Mouse (Mus musculus): Measurements from ENCODE around the gene Trabd2b. TPM values are rescaled to one million over a fixed set of nuclear protein-coding genes. Genes with fewer than 3 reads are reported as not detected.
A peak's percentile ranks its signal among the peaks of the same experiment; 100 is the strongest.

Trabd2b gene
- total RNA-seq, 2 experiments from 2014 or later, result 42.2 to 50.0 TPM

- no peak for DNase-seq
- intact Hi-C loops (cut with DNase I), result no loop called here
Observed at GRCm38 (mm10) chr4:114578153-114578950, 171.8 kb downstream of the Trabd2b start.

GRCm38 (mm10) chr4:114583546-114584144, 177.1 kb downstream of the Trabd2b start:
- peak in 1 of 2 experiments; percentile 28 for DNase-seq
- intact Hi-C loops (cut with DNase I), result no loop called here

- intact Hi-C loops (cut with DNase I), result no loop called here
- DNase-seq, result peak in 1 of 2 experiments; percentile 22
Observed at GRCm38 (mm10) chr4:114584686-114585085, 178.2 kb downstream of the Trabd2b start.

- intact Hi-C loops (cut with DNase I), result no loop called here
- DNase-seq, result peak in 1 of 2 experiments; percentile 31
Observed at GRCm38 (mm10) chr4:114593554-114594215, 187.2 kb downstream of the Trabd2b start.

- peak; percentile 51 to 60 for DNase-seq
- intact Hi-C loops (cut with DNase I), result no loop called here
Observed at GRCm38 (mm10) chr4:114595188-114595701, 188.7 kb downstream of the Trabd2b start.

GRCm38 (mm10) chr4:114599121-114599520, 192.6 kb downstream of the Trabd2b start:
- intact Hi-C loops (cut with DNase I), result no loop called here
- DNase-seq, result peak in 1 of 2 experiments; percentile 54

GRCm38 (mm10) chr4:114601201-114602009, 194.9 kb downstream of the Trabd2b start:
- no peak for DNase-seq
- intact Hi-C loops (cut with DNase I), result no loop called here

- no peak for DNase-seq
- intact Hi-C loops (cut with DNase I), result no loop called here
Observed at GRCm38 (mm10) chr4:114605670-114606069, 199.1 kb downstream of the Trabd2b start.

- intact Hi-C loops (cut with DNase I), result no loop called here
- DNase-seq, result no peak
Observed at GRCm38 (mm10) chr4:114607873-114608272, 201.3 kb downstream of the Trabd2b start.

GRCm38 (mm10) chr4:114609297-114609696, 202.8 kb downstream of the Trabd2b start:
- no peak for DNase-seq
- intact Hi-C loops (cut with DNase I), result no loop called here

- intact Hi-C loops (cut with DNase I), result no loop called here
- peak; percentile 42 to 57 for DNase-seq
Observed at GRCm38 (mm10) chr4:114611166-114611929, 204.8 kb downstream of the Trabd2b start.

- peak in 1 of 2 experiments; percentile 25 for DNase-seq
- intact Hi-C loops (cut with DNase I), result no loop called here
Observed at GRCm38 (mm10) chr4:114612032-114612431, 205.5 kb downstream of the Trabd2b start.

- intact Hi-C loops (cut with DNase I), result no loop called here
- no peak for DNase-seq
Observed at GRCm38 (mm10) chr4:114612827-114613226, 206.3 kb downstream of the Trabd2b start.

GRCm38 (mm10) chr4:114614086-114614485, 207.6 kb downstream of the Trabd2b start:
- intact Hi-C loops (cut with DNase I), result no loop called here

GRCm38 (mm10) chr4:114615765-114616164, 209.2 kb downstream of the Trabd2b start:
- intact Hi-C loops (cut with DNase I), result loop anchor here (5.0 kb wide), 1 partner anchor 78 kb away; no protein-coding TSS in a partner anchor
- DNase-seq, result no peak

More at GRCm38 (mm10) chr4:114614086-114614485, 207.6 kb downstream of the Trabd2b start:
- peak in 1 of 2 experiments; percentile 30 for DNase-seq

- DNase-seq, result peak in 1 of 2 experiments; percentile 38
- intact Hi-C loops (cut with DNase I), result no loop called here
Observed at GRCm38 (mm10) chr4:114622929-114623328, 216.4 kb downstream of the Trabd2b start.

GRCm38 (mm10) chr4:114624114-114624910, 217.8 kb downstream of the Trabd2b start:
- no peak for DNase-seq
- intact Hi-C loops (cut with DNase I), result no loop called here

- intact Hi-C loops (cut with DNase I), result no loop called here
- DNase-seq, result no peak
Observed at GRCm38 (mm10) chr4:114625357-114625756, 218.8 kb downstream of the Trabd2b start.
